Mouse (Mus musculus) embryo, embryonic 10.5 days (tissue): ENCODE measurements around the gene Cables2.
"Not testable (repeated sequence)": the region's sequence is repeated elsewhere in the genome, so short reads cannot be mapped to it uniquely, and the experiment has no call there.

Source experiments
- DNase-seq: peaks from one replicate; pipeline ENCODE4 v3.0.0-alpha.2; 2015; ENCODE audit warnings: low spot score

Cables2 gene

DNA sequence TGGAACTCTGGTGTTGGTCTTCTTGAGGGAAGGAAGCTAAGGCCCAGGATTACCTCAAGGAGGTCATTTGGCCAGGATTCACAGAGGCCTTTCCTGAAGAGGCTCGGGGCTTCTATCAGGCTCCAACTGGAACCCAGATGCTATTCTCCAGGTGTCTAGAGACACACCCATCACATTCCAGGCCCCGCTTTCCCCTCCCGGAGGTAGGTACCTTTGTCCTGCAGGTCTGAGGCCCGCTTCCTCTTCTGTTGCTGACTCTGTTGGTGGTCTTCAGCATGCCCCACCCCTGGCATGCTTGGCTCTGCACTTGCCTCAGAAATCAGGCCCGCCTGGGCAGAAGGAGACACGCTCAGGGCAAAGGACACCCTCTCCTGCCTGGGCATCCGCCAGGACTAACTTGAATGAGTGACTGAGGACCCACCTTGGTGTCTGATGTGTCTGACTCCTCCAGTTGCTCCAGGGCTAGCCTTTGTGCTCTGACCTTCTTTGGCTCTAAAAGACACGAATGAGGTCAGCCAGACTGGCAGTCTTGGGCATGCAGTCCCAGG, 4.6 kb upstream of the Cables2 start:
- no peak for DNase-seq

GRCm38 (mm10) chr2:180276851-180277259, 3.6 kb upstream of the Cables2 start:
- DNase-seq: no peak

DNA sequence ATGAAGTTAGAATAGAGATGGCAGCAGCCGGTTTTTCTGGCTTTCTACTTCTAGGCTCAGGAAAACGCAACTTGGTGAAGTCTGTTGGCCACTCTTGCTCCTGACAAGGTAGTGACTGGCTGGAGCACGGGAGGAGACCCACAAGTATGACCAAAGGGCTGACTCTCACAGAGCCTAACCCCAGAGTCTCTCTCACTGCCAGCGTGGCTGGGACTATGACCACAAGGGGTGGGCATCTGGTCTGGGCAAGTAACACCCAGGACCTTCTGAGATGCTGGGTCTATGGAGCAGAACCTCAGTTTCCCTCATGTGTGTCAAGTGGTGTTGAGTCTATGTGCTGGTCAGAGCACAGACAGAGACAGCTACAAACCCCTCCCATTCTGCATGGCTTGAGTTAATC, 3.1 kb upstream of the Cables2 start:
- no peak for DNase-seq

DNA sequence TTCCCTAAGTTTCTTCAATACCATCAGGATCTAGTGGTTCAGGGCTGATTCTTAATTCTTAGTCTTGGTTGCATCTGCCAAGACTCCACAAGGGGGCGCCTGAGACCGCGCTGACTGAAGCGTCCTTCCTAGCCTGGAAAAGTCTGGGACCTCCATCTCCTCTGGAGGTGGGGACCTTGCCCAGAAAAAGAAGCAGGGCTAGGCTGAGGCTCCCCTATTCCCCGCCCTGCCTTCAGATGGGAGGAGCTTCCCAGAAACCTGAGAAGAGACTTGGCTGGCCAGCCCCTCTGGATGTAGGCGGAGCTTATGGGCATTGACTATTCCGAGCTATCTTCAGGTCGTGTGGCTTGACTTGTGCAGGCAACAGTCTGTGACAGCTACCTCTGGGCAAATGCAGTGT, 2.5 kb upstream of the Cables2 start:
- DNase-seq: peak; percentile 95

GRCm38 (mm10) chr2:180274523-180274922, 1.2 kb upstream of the Cables2 start:
- DNase-seq: no peak

GRCm38 (mm10) chr2:180272884-180273321, 393 bp downstream of the Cables2 start:
- peak; percentile 39 for DNase-seq

DNA sequence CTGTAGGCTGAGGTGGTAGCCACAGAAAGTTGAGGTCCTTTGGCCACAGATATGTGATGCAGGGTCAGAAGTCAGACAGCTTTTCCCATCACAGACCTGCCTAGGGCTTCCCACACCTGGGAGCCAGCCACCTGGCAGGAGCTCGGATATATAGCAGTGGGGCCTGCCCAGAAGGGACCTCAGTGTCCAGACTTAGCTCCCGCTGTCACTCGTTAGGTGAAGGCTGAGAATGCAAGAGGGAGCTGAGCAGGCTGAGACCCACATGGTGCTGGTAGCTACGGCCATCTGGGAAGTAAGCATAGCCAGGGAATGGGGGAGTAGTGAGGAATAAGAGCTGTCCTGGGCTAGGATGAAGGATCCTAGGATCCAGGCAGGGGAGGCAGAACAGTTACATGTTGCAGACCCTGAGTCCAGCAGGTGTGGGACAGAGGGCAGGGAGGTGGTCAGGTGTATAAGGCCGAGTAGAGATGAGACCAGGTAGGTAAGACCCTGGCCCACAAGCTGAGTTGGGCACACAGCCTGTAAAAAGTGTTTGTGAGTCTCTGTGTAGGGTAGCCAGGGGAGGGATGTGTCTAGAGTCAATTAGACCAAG, 1.4 kb downstream of the Cables2 start:
- no peak for DNase-seq

GRCm38 (mm10) chr2:180270537-180271255, 2.6 kb downstream of the Cables2 start:
- DNase-seq: no peak

GRCm38 (mm10) chr2:180269329-180269728, 4.0 kb downstream of the Cables2 start:
- no peak for DNase-seq

GRCm38 (mm10) chr2:180267955-180268354, 5.3 kb downstream of the Cables2 start:
- DNase-seq: no peak

DNA sequence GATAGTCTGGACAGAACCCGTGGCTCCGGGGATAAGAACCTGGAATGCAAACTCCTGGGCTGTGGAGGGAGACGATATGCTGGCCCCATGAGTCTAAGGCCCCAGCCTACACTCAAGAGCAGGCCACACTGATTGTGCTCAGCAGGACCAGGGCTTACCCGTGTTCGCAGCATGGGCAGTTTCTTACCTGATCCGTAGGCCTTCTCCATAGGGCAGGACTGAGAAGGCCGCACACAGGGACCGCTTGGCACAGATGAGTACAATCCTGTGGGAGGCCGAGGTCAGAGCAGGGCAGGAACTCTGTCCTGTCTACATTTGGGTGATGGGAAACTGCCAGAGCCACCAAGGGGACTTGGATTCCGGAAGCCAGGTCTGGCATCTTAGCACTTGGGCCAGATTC, 10.4 kb downstream of the Cables2 start:
- no peak for DNase-seq

DNA sequence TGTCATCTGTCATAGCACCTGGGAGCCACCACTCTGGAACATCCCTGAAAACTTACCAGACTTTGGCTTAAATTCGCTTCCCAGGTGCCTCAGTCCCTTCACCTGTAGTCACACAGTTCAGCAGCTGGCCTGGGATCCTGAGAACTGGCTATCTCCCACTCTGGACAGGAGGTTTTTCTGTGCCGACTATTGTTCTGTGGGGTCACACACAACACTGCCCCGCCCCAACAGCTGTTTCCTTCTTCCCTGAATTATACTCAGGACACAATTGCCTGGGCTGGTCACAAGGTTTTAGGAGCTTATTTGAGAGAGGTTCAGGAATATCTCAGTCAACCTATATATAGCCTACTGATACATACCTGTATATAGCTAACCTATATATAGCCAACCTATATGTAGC, 10.9 kb downstream of the Cables2 start:
- no peak for DNase-seq

- no peak for DNase-seq
These were observed 11.4 kb downstream of the Cables2 start for GRCm38 (mm10) chr2:180261901-180262300.

- no peak for DNase-seq
These were observed 12.5 kb downstream of the Cables2 start for GRCm38 (mm10) chr2:180260610-180261480.

DNA sequence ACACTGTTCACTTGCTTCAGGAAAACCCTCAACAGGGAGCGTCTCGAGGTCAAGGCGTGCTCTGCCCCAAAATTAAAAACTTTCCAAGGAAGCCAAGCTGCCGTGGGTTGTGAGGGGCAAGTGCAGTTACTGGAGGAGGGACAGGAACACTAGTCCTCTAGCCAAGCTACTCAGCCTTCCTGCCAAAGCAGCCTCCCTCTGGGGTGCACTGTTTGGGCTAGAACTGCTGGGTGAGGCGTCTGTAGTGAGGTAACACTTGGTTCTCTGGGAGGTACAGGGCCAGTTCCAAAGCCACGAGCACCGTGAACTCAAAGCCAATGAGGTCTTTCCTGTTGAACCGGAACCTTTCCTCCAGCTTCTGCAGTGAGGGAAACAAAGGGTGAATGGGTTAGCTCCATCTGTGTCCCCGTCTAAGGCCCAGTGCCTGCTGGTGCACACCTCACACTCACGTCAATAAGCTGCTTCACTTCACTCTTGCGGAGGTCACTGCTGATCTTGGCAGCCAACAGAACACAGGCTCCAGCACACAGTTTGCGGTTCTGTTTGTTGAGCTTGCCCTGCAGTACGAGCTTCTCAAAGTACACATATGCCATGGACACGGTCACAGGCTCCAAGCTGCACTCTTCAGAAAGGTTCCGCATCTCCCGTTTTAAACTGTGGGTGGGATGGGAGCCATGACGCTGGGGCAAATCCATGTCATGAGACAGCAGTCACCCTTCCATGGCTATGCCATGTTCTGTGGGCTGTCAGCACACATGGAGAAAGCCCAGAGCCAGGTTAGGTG, 13.3 kb downstream of the Cables2 start:
- DNase-seq: not testable (repeated sequence)

DNA sequence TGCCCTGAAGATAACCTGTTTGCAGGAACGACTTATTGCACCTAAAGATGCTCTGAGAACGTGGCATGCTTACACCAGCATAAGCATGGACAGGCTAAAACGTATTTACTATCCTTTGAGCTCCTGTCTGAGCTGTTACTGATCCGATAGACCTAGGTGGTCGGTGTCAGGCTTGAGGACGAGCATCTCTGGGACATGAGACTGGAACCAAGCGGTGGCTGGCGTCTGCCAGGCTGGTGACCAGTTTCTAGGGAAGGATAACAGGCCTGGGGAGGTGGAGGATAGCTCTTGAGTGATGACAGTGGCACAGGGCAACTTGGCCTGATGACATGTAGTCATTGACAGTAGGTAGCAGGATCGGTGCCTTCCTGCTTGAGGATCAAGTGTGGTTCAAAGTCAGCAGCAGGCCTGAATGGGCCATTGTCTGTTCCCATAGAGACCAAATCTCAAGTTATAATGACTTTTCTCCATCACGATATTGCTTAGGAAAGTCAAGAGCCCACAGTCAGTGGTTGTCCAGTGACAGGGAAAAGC, 14.3 kb downstream of the Cables2 start:
- not testable (repeated sequence) for DNase-seq

DNA sequence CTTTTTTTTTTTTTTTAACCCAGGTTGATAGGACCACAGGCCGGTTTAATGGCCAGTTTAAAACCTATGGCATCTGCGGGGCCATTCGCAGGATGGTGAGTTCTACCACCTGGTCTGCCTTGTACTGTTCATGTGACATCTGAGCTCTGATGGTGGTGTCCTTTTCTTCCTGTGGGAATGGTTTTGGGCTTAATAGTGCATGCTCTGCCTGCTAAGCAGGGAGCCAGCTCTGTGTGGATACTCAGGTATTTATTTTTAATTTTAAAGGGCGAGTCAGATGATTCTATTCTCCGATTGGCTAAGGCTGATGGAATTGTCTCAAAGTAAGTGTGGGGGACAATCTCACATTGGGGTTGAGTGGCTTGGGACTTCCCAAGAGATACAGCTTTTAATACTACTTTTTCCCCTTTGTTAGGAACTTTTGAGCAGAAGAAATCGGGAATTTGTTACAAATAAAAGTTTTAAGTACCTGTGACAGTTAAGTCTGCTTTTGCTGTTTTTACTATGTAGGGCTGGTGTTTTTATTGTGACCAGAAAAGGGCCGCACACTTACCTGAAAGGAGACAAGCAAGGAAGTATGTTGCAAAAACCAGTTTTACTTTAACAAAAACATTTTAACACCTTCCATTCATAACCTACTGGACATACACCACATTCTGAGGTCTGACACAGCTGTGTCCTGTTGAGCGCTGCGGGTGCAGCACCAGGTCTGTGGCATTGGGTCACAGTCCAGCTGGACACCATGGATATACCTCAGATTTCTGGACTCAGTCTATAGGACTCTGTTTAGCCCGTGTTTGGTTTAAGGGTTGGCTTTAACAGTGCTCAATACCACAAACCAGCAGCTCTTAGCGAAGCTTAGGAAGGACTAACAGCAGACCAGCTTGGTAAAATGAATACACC, 15.1 kb downstream of the Cables2 start:
- DNase-seq: no peak

GRCm38 (mm10) chr2:180257001-180257521, 16.2 kb downstream of the Cables2 start, which contains the start of gene Rps21:
Rps21 (plus strand) TSS chr2:180257377.
- peak; percentile 100 for DNase-seq

DNA sequence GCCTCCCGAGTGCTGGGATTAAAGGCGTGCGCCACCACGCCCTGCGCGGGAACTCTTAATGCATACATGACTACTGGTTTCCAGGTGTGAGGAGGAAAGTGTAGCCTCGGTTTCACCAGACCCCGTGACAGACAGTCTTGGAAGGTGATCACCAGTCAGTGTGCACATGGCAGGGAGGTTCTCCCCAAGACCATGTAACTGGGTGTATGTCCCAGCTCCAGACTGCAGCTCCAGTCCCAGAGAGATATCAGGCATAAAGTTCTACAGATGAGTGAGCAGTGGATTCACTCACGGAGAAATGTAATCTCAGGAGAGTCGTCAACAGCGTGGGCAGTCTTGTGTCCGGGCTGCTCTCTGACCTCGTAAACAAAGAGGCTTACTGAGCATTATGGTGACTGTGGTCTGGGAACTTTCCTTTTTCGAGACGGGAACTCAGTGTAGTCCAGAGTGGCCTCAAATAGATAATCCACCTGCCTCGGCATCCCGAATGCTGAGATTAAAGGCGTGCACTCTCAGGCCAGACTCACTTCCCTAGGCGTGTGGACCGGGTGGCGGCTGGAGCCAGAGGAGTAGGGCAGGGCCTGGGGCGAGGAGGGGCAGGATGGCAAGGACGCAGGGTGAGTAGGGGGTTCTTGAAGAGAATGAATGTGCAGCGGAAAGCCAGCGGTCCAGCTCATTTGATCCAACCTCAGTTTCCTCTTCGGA, 16.8 kb downstream of the Cables2 start:
- DNase-seq: no peak
